Mouse (Mus musculus) fibroblast of lung, adult 2 months (primary cell): Measurements from ENCODE around the gene Epha2.
A peak's percentile ranks its signal among the peaks of the same experiment; 100 is the strongest.

Source experiments
- DNase-seq: peaks from one replicate; pipeline ENCODE4 v3.0.0-alpha.2; 2011; ENCODE audit warnings: low read depth

Gene Epha2

DNA sequence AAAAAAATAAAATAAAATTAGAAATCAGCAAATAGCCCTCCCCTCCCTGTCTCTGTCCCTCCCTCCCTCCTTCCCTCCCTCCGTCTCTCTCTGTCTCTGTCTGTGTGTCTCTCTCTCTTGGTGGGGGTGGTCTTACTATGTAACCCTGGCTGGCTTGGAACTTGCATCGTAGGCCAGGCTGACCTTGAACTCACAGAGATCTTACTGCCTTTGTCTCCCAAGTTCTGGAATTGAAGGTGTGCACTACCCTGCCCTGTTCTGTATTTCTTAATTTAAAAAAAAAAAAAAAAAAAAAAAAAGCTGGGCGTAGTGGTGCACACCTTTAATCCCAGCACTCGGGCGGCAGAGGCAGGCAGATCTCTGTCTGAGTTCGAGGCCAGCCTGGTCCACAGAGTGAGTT, 21.3 kb upstream of the Epha2 start:
- DNase-seq = no peak

DNA sequence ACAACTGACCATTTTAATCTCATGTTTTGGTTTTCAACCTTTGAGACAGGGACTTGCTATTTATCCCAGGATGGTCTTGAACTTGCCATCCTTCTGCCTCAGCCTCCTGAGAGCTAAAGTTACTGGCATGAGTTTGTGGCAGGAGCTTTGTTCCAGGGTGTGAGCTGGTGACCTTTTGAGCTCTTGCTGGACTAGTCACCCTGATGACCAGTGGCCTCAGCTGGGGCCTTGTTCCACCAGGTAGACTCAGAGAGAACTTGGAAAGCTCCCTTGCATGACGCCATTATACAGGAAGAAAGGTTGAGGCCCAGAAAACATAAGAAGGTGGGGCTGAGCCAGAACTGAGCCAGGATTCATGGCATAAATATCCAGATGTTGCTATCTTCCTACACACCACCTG, 20.6 kb upstream of the Epha2 start:
- DNase-seq = no peak

DNA sequence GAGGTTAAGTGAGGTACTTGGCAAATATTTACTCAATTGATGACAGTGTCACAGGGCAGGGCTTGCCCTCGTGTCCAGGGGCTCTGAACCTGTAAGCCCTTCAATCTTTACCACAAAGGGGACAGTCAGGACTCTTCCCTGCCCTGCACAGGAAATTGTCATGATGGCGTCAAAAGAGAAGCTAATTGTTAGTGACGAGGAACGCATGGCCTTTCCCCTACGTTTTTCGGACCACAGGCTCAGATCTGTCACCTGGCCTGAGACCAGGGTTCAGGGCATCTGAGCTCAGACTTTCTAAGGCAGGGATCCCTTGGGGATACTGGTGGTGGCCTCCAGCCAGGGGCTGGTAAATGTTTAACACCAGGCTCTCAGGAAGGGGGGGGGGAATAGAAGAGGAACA, 19.9 kb upstream of the Epha2 start:
- no peak for DNase-seq

DNA sequence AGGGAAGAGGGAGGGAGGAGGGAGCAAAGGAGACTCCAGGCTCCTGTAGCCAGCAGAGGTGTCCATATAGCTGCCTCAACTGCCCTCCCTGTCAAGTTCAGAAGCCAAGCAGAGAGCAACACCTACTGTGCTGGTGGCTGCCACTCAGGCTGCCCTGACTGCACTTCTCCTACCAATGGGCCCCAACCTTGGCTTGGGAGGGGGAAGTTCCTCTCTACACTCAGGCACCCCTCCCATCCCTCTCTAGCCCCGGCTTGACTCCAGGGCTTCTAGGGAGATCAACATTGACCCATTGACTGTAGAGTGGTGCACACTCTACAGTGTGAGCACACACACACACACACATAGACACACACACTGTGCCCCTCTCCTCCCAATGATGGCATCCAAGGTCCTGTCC, 19.5 kb upstream of the Epha2 start:
- no peak for DNase-seq

DNA sequence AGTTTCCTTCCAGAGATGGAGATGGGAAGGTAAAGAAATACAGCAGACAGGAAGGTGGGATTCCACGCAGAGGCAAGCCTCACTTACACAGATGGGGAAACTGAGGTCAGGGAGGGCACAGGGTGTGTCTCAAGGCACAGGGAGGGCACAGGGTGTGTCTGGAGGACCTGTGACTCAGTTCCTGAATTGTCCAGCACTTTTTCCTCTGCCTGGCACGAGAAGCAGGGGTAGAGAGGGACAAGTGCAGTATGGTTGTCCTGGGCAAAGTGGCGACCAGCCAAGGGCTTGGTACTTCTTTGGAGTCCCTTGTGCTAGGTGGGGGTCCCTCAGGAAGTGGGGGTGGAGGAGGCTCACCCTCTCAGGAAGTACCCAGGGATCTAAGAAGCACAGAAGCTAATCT, 19.0 kb upstream of the Epha2 start:
- no peak for DNase-seq

DNA sequence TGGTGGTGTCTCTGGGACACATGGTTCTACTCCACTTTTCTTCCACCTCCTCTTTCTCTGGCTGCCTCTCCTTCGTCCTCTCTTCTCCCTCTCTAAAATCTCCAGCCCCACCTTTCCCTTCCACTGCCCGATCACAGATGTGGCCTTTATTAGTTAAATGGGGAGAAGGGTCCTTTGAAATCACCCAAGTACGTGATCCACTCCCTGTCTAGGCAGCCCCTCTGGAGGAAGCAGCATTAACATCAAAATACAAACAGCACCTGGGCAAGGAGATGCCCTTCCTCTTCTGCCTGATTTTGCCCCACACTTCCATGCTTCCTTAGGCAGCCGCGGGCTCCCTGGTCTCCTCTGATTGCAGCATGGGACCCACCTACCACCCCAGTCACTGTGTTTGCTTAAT, 18.4 kb upstream of the Epha2 start:
- no peak for DNase-seq

DNA sequence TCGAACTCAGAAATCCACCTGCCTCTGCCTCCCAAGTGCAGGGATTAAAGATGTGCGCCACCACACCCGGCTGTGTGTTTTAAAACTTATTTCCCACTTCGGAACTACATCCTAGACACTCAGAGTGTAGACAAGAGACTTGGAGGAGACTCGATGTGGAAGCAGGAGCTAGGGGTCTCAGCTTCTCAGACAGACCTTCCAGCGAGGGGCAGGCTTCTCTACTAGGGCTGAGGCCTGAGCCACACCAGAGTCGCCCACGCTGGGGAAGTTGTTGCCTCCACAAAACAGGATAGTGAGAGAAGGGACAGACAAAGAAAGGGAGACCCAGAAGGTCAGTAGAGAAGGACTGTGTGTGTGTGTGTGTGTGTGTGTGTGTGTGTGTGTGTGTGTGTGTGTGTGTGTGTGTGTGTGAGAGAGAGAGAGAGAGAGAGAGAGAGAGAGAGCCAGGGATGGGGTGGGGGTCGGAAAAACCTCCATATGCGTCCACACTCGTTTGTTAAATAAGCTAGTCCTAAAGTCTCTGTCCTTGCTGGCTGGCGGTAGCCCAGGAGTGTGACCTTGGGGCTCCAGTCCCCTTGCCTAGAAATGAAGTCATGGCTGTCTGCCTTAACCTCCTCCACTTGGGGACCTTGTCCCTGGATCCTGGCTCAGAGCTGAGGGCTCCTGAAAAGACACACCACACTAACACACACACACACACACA, 17.7 kb upstream of the Epha2 start:
- no peak for DNase-seq

DNA sequence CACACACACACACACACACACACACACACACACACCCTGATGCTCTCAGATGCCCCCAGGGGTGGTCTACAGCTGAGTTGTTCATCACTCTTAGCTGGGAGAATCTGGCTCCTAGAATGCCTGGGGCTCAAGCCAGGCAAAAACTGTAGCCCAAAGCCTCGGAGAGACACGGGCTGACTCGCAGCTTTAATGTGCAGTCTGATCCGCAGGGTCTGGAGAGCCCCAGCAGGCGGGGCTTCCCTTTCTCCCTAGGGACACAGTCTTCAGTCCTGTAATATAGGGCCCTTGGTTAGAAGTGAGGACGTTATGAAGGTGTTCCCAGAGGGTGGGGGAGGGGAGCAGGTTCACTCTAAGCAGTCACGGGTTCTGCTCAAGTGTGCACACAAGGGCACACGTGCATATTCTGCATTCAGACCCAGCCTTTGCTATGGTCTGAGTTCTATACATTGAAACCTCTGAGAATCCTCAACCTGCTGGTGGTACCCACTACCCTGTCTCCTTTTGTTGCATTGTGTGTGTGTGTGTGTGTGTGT, 17.1 kb upstream of the Epha2 start:
- no peak for DNase-seq

DNA sequence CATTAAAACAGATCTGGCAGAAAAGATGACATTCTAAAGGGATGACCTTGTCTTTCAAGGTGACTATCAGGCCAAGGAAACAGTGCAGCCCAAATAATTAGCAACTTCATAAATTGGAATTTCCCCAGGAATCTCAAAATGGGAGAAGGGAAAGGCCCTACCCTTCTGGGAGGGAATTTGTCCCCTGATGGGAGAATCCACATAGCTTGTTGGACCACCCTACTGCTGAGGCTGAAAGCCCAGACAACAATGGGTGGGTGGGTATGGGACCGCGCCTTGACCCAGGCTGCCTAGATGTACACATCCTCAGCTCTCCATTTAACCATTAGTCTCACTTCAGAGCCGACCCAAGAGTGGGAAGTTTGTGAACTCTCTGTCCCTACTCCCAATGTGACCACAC, 16.6 kb upstream of the Epha2 start:
- no peak for DNase-seq

DNA sequence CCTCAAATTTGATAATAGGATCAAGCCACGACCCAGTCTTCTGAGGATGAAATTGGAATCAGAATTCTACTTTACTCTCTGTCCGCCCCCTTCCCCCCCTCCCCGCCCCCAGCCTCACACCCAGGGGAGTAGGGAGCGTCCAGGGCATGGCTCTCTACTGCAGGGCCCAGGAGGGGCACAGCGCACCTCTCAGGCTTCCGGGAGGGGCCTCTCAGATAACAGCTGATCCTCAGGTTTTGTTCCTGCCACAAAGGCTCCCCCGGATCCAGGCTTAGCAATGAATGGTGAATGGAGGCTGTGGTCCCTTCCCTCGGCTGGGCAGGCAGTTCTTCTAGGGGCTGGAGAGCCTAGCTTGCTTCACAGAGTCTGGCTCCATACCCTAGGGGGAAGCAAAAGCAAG, 15.9 kb upstream of the Epha2 start:
- no peak for DNase-seq

DNA sequence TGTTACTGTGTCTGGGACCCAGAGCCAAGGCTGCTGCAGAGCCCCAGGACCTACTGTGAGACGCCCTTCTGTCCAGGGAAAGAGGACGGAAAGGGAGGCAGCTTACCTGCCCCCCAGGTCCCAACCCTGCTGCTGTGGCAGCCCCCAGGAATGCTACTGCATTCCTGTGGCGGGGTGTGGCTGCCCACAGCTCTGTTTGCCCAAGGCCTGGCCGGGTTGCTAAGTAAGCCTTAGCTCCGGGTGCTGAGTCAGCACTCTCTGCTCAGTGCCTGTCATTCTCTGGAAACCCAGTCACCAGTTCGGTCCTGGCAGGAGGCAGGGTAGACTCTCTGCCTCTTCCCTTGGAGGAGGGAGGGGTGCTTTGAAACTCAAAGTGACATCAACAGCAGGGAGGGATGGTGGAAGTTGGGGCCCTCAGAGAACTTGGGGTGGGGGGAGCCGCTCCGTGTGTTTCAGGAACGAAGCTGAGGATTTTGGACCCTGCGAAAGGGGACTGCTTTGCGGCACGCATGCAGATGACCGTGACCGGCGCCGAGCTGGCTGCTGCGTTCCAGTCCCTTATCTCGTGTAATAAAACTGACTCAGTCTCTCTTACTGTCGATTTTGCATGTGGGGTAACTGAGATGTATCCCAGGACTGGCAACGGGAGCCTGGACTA, 14.1 kb upstream of the Epha2 start:
- DNase-seq = peak; percentile 68

DNA sequence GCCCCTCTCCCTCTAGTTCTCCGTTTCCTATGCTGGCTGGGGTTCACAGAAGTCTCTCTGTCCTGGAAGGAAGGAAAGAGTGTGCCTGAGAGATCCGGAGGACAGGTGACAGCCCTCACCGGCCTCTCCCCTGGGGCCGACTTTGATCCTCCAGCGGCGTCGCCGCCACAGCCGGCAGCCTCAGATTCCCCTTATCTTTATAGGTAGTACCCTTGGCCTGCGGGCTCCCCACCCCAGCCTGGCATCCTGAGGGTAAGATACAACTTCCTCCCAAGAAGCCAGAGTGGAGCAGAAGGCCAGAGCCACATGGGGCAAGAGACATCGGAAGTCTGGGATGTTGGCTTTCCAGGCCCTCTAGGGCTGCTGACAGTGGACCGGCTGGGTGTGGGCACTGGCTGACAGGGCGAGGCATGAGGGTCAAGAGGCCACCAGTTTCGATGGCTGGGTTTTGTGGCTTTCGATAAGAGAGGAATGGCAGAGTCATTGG, 13.5 kb upstream of the Epha2 start:
- DNase-seq = no peak

DNA sequence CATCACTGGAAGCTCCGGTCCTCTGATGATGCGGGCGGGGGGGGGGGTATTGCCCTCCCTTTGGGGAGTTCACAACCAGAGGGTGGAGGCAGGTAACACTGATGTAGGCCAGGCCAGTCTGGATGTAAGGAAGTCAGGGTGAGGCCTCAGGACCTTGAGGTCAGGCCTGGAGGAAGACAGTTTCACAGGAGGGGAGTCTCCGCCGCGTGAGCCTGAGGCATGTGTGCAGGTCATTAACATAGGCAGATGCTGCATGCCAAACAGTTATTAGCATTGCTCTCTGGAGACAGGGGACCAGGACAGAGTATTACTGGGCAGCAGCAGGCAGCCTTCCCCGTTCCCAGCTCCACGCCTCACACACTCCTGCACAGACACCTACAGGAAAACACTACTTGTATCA, 12.9 kb upstream of the Epha2 start:
- DNase-seq = no peak

DNA sequence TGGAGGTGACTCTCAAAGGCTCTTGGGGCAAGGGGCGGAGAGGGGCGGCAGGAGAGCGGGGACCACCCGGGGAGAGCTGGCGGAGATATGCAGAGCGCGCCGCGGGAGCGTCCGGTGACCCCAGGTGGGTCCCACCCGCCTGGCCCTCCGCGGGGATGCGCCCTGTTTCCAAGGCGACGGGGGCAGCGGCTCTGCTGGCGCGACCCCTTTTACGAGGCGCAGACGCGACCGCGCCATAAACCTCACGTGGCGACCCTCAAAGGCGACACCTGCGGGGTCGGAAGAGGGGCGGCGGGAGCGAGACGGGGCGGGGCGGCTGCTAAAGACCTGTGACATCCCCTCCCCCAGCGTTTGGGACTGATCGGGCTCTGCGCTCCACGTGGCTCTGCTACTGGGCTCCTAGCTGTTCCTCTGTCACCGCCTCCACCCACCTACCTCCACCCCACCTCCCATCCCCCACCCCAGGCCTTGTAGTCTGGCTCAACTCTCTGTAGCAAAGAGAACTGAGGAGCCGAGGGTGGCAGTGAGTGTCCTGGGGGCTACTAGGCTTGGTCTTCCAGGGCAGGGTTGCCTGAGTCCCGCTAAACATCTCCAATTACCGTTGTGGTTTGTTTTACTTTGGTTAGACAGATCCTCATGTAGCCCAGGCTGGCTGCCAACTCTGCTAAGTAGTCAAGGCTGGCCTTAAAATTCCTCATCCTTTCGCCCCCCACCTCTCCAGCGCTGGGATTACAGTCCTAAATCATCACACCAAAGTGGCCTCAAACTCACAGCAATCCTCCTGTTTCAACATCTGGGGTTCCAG, 9.3 kb upstream of the Epha2 start:
- DNase-seq = no peak

DNA sequence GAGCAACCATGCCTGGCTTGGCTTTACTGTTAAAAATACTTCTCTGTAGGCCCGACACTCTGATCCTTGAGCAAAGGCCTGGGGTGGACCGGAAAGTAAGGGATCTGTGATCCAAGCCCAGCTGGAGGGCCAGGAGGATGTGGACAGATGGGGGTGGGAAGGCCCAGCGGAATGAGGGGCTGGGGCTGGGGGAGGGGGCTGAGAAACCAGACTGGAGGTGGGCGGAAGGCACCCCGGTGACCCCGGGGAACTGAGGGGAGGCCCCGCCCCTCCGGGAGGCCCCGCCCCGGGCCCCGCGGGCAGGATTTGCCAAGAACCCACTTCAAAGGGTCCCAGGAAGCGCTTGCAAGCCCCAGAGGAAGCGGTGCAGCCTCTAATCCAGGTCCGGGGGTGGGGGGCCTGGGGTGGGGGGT, 5.3 kb upstream of the Epha2 start:
- DNase-seq = no peak

DNA sequence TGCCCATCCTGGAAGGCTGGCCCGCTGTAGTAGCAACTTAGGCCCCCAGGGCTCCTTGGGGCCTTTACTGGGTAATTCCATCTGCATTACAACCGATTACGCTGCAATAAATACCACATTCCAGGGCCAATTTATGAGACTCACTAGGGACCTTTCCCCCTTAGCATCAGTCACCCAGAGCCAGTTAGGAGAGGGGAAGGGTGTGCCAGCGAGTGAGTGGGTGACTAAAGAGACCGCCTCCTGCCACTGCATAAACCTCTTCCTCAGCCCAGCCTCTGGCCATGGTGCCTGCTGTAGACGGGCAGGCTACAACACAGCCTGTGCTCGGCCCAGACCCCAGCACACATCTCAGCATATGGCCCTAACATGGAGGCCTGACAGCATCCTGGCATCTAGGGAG, 3.1 kb upstream of the Epha2 start:
- DNase-seq = no peak

DNA sequence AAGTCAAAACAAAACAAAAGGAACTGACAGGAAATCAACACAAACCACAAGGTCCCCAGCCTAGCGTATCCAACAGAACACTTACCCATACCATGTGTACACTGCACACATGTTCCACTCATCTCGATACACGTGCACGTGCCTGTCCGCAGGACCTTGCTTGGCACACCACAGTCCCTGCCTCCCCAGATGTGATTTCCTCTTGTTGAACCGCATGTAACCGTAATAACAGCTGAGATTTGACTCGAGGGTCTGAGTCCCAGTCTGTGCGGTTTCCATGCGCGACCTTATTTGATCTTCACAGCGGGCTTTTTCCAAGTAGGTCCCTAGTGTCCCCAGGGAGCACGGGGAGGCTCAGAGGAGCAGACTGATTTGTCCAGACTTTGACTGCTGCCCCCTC, 1.7 kb upstream of the Epha2 start:
- DNase-seq = no peak

DNA sequence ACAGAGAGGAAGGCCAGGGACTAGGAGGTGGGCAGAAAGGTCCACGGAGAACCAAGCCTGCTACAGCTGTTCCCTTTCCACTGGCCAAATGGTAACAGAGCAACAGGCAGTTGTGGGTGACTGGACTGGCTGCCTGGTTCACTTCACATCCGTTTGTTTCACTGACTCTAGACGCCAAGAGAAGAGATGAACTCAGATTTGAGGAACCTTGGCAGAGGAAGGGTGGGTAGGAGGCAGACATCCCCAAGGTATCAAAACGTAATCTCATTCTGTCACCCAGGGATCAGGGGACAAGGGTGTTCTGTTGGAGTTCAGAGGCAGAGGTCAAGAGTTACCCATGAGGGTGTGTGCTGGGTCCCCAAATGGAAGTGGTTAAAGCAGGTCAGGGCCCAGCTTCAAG, 844 bp upstream of the Epha2 start:
- DNase-seq = no peak

DNA sequence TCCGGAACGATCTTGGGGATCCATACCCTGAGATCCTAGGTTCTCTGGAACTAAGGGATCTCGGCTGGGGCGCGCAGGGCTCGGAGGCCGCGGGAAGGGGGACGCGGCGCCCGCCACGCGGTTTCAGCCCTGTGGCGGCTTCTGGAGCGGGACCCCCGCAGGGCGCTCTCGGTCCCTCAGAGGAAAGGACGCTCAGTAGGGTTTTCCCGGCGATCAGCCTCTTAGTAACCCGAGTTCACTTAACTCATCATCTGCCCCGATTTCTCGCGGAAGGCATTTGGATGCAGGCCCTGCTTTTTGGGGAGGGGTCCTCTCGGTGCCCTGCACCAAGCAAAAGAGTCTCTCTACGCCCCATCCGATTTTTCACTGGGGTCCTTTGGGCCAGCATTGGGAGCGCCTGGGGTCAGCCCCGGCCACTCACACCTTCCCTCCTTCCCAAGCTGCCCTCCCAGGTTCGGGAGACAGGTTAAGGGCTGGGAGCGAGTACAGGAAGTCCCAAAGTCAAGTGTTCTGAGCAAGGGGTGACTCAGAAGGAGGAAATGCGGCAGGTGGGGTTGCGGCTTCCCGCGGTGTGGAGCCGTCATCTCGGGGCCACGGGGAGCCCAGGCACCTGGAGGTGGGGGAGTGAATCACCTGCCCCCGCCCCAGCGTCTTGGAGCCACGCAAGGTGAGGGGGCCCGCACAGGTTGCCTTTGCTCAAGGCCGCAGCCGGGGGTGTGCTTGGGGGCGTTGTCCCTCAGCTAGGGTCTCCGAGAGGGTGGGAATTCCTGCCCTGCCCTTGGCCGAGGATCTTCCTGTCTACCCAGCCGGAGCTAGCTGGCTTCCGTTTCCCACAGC, 769 bp downstream of the Epha2 start:
- no peak for DNase-seq

DNA sequence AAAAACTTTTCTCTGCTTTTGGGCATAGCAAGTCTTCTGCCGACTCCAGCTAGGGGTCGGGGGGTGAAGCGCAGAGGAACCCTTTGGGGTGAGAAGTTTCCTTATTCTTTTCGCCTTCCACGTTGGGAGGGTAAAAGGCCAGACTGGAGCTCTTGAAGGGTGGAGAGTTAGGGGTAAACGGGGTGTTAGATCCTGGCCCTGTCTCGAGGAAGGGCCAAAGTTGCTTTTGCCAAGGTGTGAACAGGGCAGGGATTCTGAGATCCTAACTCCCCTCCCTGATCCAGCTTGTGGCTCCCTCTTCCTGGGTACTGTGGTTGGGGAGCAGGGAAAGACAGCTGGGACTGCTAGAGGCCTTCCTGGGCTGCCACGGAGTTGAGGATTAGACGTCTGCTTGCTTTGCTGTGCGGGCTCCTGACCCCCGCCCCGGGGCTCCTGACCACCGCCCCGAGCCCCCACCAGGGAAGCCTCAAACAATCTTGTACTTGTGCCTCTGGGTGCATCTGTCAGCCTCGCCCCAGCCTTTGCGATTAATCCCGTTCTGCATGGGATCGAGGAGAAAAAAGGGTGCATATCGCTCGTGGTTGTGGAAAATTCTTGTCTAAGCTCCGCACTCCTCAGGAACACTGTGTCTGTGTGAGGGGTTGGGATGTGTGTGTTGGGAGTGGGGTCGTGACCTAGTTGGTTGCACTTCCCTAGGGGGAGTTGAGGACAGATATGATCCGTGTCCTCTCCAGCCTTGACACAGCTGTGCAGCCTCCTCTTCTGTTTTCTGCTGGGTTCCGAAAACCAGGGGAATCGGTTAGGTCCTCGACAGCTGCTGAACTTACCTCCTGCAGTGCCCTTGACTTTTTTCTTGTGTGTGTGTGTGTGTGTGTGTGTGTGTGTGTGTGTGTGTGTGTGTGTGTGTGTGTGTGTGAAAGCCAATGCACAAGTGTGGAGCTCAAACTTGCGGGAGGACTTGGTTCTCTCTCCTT, 1.7 kb downstream of the Epha2 start:
- no peak for DNase-seq
